Mouse (Mus musculus): Measurements from ENCODE around the gene Slc22a13. TPM values are rescaled to one million over a fixed set of nuclear protein-coding genes. Genes with fewer than 3 reads are reported as not detected.
"Not testable (repeated sequence)": the region's sequence is repeated elsewhere in the genome, so short reads cannot be mapped to it uniquely, and the experiment has no call there.

Gene Slc22a13
- polyA plus RNA-seq, 1 experiment from 2014 or later, result not detected

DNA sequence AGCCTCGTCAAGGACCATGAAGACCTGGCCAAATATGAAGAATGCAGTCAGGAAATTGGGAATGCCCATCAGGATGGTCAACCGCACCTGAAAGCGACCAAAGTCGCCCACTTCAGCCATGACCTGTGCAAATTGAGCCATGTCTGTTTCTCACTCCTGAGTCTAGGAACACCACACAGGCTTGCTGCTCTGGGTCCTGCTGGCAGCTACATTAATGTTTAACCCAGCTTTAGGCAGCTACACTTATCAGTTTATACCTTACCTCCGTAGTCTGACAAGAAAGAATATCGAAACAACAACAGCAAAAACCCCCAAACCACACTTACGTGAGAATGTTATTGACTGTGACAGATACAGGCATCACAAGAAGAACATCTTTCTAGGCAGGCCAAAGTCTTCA lies 22.7 kb upstream of the Slc22a13 start:
- no peak for ATAC-seq
- H3K9me3 ChIP-seq (replicated peaks), result no peaks in the 10 kb centered on the region
- no peak overlapping the region for H3K9ac ChIP-seq
- H3K4me1 ChIP-seq, result no peaks in the 10 kb centered on the region
- no peaks in the 10 kb centered on the region for H3K27me3 ChIP-seq
- WGBS, result 96% methylated on average over 7 of the region's 7 CpGs
- H3K36me3 ChIP-seq (ENCODE audit: poor library complexity, severe bottlenecking), result peaks cover 4% of the 10 kb centered on the region; the same call in 1 of the 2 replicates
- no peak overlapping the region for H3K4me2 ChIP-seq
- H3K4me3 ChIP-seq, result no peak overlapping the region
- H3K27ac ChIP-seq, result no peak overlapping the region

DNA sequence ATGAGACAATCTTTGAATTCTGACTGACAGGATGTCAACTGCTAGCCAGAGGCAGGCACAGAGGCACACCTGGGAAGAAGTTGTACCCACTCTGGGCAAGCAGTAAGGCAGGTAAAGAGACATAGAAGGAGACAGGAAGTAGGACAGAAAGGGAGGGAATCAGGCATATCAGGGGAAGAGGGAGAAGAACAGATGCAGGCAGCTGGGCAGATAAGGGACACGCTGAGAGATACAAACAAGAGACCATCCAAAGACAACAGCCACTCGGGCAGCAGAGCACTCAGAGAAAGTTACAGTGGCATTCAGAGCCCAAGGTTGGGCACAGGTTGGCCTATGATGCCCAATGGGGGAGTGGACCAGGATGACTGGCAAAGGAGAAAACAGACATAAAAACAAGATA lies 21.9 kb upstream of the Slc22a13 start:
- no peak overlapping the region for H3K27ac ChIP-seq
- H3K4me1 ChIP-seq, result no peaks in the 10 kb centered on the region
- H3K27me3 ChIP-seq, result no peaks in the 10 kb centered on the region
- WGBS, result 96% methylated on average over 2 of the region's 2 CpGs
- peaks cover 5% of the 10 kb centered on the region; the same call in 1 of the 2 replicates for H3K36me3 ChIP-seq (ENCODE audit: poor library complexity, severe bottlenecking)
- no peak overlapping the region for H3K9ac ChIP-seq
- H3K4me2 ChIP-seq, result no peak overlapping the region
- ATAC-seq, result no peak
- no peaks in the 10 kb centered on the region for H3K9me3 ChIP-seq (replicated peaks)
- no peak overlapping the region for H3K4me3 ChIP-seq

DNA sequence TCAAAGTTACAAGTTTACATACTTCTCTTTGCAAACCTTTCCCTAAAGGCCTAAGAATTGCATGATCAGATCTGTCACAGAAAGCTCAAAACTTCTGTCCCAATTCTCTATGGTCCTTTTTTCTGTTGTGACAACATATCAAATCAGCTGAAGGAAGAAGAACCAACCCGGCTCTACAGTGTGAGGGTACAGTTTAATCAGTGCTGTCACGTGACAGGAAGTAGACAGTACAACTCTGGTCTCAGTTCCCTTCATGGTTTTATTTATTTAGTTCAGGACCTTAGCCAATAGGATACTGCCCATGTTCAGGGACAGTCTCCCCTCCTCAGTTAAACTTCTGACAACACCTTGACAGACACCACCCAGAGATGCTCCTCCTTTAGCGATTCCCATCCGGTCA lies 11.4 kb upstream of the Slc22a13 start:
- Histone ChIP-seq H3K9ac (no peak overlapping the region), H3K4me3 (no peak overlapping the region), H3K27me3 (no peaks in the 10 kb centered on the region), H3K9me3 (replicated peaks) (no peaks in the 10 kb centered on the region), H3K4me1 (no peaks in the 10 kb centered on the region), H3K27ac (no peak overlapping the region), H3K36me3 (ENCODE audit: poor library complexity, severe bottlenecking) (peaks cover 25% of the 10 kb centered on the region), H3K4me2 (no peak overlapping the region)
- no peak for ATAC-seq
- 92% methylated on average over 4 of the region's 4 CpGs for WGBS

DNA sequence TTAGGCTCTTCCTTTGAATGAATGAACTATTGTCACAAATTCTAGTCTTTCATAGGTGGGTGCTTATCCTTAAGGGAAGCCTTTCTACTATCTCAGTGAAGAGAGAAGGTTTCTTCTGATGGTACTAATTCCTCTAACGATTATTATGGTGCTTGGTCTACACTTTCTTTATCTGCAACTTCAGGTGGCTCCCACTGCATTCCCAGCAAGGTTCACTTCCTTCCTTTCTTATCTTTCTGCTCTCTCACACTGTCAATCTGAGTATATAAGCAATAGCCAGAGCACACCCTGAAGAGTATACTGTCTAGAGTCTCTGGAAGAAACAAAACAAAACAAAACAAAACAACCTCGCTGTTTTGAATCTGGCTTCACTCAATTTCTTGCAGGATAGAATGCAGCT lies 10.8 kb upstream of the Slc22a13 start:
- H3K27ac ChIP-seq, result no peak overlapping the region
- no peaks in the 10 kb centered on the region for H3K4me1 ChIP-seq
- ATAC-seq, result no peak
- WGBS, result 89% methylated on average over 2 of the region's 2 CpGs
- no peak overlapping the region for H3K4me2 ChIP-seq
- no peaks in the 10 kb centered on the region for H3K9me3 ChIP-seq (replicated peaks)
- peaks cover 21% of the 10 kb centered on the region for H3K36me3 ChIP-seq (ENCODE audit: poor library complexity, severe bottlenecking)
- no peak overlapping the region for H3K4me3 ChIP-seq
- no peaks in the 10 kb centered on the region for H3K27me3 ChIP-seq
- no peak overlapping the region for H3K9ac ChIP-seq

DNA sequence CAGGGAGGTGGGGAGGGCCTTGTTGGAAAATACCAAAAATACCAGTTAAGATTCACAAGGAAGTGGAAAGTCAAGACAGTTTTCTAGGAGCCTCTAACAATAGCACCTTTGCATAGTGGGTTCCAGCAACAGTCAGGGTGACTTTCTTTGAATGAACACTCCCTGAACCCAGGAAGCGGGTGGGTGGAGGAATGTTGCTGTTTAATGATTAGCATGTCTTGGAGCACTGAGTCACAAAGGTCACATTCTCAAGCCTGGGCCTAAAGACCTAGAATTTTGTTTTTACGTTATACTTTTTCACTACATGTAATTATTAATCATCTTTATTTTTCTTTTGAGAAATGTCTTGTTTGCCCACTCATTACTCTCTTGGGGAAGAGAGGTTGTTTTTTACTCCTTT lies 6.4 kb upstream of the Slc22a13 start:
- not testable (repeated sequence) for ATAC-seq; H3K9me3 ChIP-seq (replicated peaks); H3K36me3 ChIP-seq (ENCODE audit: poor library complexity, severe bottlenecking)

DNA sequence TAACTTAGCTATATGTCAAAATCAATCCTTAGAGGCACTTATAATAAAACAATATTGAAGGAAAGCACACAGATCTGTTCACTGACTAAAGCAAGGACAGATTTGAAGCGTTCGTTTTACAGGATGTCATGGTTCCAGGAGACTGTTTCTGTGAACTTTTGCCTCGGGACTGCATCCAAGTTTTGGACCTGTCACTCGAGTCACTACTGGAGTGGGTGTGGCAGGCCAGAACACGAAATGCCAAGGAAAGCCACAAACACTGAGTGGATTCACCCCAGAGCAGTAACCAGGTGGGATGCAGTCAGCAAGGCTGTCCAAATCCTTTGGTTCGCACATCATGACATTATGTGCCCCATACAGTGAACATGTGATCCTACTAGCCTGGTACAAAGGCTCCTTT lies 5.7 kb upstream of the Slc22a13 start:
- no peak overlapping the region for H3K4me2 ChIP-seq
- no peak overlapping the region for H3K9ac ChIP-seq
- no peaks in the 10 kb centered on the region for H3K27me3 ChIP-seq
- H3K36me3 ChIP-seq (ENCODE audit: poor library complexity, severe bottlenecking), result peaks cover 8% of the 10 kb centered on the region; the same call in 1 of the 2 replicates
- H3K4me3 ChIP-seq, result no peak overlapping the region
- no peak for ATAC-seq
- no peak overlapping the region for H3K27ac ChIP-seq
- 93% methylated on average over 6 of the region's 6 CpGs for WGBS
- no peaks in the 10 kb centered on the region for H3K4me1 ChIP-seq
- H3K9me3 ChIP-seq (replicated peaks), result no peaks in the 10 kb centered on the region

More for the DNA sequence above, 6.4 kb upstream of the Slc22a13 start:
- H3K4me2 ChIP-seq, H3K27ac ChIP-seq, H3K27me3 ChIP-seq, H3K4me1 ChIP-seq, H3K4me3 ChIP-seq, H3K9ac ChIP-seq: not testable (repeated sequence)
- 95% methylated on average over 2 of the region's 2 CpGs for WGBS

DNA sequence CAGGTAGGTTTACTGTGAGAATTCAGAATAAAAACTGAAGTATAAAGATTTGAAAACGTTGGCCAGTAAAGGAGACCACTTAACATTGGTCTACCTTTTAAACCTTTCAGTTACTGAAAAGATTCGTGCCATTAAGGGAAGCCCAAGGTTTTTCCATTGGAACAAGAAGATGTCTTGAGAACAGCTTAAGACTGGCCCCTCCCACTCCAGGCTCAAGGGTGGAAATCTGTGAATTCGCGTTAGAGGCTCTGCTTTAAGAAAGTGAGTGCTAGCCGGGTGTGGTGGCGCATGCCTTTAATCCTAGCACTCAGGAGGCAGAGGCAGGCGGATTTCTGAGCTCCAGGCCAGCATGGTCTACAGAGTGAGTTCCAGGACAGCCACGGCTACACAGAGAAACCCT lies 4.1 kb upstream of the Slc22a13 start:
- 82% methylated on average over 8 of the region's 8 CpGs for WGBS
- H3K4me3 ChIP-seq, result no peak overlapping the region
- no peaks in the 10 kb centered on the region for H3K4me1 ChIP-seq
- no peak overlapping the region for H3K4me2 ChIP-seq
- H3K27me3 ChIP-seq, result no peaks in the 10 kb centered on the region
- H3K9ac ChIP-seq, result no peak overlapping the region
- 0 out of 2 replicates have a peak, but pooled peaks cover 8% of the 10 kb centered on the region for H3K36me3 ChIP-seq (ENCODE audit: poor library complexity, severe bottlenecking)
- H3K27ac ChIP-seq, result no peak overlapping the region
- ATAC-seq, result no peak
- H3K9me3 ChIP-seq (replicated peaks), result no peaks in the 10 kb centered on the region

DNA sequence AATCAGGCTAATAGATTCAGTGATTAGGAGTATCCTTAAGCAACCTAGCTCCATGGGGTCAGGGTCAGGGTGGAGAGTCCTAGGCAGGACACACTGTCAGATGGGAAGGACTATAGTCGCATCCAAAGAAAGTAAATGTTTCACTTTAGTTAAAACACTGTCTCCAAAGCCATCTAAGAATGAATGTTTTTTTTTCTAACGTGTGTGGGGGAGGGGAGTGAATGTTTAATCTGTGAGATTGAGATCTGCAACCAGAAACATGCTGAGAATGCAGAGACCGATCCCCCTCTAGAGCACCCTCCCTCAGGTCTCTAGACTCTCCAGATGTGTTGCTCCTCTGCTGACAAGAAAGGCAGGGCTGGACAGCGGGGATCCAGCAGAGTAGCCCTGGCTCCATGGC lies 1.8 kb downstream of the Slc22a13 start:
- no peaks in the 10 kb centered on the region for H3K4me1 ChIP-seq
- H3K36me3 ChIP-seq (ENCODE audit: poor library complexity, severe bottlenecking), result no peaks in the 10 kb centered on the region
- no peak overlapping the region for H3K4me2 ChIP-seq
- WGBS, result 81% methylated on average over 4 of the region's 4 CpGs
- H3K4me3 ChIP-seq, result no peak overlapping the region
- no peak overlapping the region for H3K9ac ChIP-seq
- ATAC-seq, result no peak
- no peaks in the 10 kb centered on the region for H3K27me3 ChIP-seq
- H3K27ac ChIP-seq, result no peak overlapping the region
- peaks cover 10% of the 10 kb centered on the region; the same call in 1 of the 2 replicates for H3K9me3 ChIP-seq (replicated peaks)

DNA sequence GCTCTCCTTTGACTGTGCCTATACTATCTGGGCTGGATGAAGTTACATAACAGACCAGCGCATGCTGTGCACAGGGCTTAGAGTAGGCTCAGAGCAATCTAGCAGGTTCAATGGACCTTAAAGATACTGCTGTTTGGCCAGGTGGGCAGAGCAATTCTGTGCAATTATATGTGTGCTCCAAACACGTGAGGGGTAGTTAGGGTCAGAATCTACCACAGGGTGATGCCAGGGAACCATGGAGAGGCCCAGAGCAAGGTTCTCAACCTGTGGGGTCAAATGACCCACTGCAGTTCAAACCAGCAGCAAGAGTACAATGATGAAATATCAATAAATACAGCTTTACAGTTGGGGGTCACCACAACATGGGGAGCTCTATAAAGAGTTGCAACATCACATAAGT lies 2.2 kb downstream of the Slc22a13 start:
- WGBS, result 79% methylated on average over 2 of the region's 2 CpGs
- Histone ChIP-seq H3K36me3 (ENCODE audit: poor library complexity, severe bottlenecking) (no peaks in the 10 kb centered on the region), H3K27ac (no peak overlapping the region), H3K4me3 (no peak overlapping the region), H3K9me3 (replicated peaks) (peaks cover 10% of the 10 kb centered on the region; the same call in 1 of the 2 replicates), H3K4me2 (no peak overlapping the region), H3K9ac (no peak overlapping the region), H3K27me3 (no peaks in the 10 kb centered on the region), H3K4me1 (no peaks in the 10 kb centered on the region)
- no peak for ATAC-seq

DNA sequence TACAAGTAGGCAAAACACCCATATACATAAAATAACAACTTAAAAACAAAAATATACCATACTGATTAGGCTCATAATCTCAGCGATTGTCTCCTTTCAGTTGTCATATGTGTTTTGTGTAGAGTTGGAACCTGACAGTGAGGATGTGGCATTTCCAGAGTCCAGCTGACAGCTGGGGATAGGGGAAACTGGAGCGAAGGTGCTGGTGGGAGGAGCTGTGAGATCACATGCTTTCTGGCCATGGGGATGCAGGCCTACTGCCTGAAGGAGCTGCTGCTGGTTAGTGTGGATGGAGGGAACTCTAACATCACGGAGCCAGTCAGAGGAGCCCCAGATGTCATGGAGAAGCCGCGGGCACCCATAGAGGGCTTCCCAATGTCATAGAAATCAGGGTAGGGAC lies 3.1 kb downstream of the Slc22a13 start:
- ATAC-seq, result no peak
- no peak overlapping the region for H3K4me3 ChIP-seq
- H3K4me2 ChIP-seq, result no peak overlapping the region
- no peak overlapping the region for H3K27ac ChIP-seq
- no peak overlapping the region for H3K9ac ChIP-seq
- no peaks in the 10 kb centered on the region for H3K27me3 ChIP-seq
- 88% methylated on average over 5 of the region's 5 CpGs for WGBS
- H3K36me3 ChIP-seq (ENCODE audit: poor library complexity, severe bottlenecking), result no peaks in the 10 kb centered on the region
- peaks cover 10% of the 10 kb centered on the region; the same call in 1 of the 2 replicates for H3K9me3 ChIP-seq (replicated peaks)
- H3K4me1 ChIP-seq, result no peaks in the 10 kb centered on the region

DNA sequence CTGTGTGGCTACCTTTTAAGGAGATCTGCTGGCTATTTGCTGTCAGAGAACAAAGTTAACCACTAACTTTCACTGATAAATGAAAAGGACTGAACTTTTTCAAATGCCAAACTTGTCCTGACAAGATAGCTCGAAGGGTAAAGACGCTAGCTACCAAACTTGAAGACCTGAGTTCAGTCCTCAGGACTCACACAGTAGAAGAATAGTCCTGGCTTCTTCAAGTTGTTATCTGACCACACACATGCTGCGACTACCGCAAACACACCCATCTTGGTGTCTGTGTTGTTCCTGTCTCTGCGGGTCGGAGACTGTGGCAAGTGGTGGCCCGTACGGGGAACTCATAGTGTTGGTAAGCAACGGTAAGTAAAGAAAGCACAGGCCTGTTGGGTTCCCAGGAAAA lies 5.3 kb downstream of the Slc22a13 start:
- Histone ChIP-seq H3K27ac (no peak overlapping the region), H3K9me3 (replicated peaks) (peaks cover 10% of the 10 kb centered on the region; the same call in 1 of the 2 replicates), H3K4me3 (no peak overlapping the region), H3K36me3 (ENCODE audit: poor library complexity, severe bottlenecking) (no peaks in the 10 kb centered on the region), H3K9ac (no peak overlapping the region), H3K27me3 (no peaks in the 10 kb centered on the region), H3K4me2 (no peak overlapping the region), H3K4me1 (no peaks in the 10 kb centered on the region)
- WGBS, result 96% methylated on average over 9 of the region's 9 CpGs
- no peak for ATAC-seq

DNA sequence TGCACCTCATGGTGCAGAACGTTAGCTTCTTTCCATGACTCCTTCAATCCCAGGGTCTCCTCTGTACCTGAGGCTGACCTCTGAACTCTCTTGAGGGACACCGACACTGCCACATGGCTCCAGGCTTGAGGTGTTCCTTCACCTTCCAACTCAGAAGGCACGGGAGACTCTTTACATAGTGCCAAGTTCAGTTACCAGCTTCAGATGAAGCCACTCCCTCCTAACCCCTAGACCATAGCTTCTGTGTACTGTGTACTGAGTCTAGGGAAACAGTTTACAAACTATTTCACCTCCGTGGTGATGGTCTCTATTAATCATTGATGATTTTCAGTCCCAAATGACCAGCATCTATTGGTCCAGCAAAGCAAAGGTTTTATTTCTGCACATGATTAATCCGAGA lies 7.2 kb downstream of the Slc22a13 start:
- Histone ChIP-seq H3K4me2 (no peak overlapping the region), H3K9me3 (replicated peaks) (peaks cover 10% of the 10 kb centered on the region; the same call in 1 of the 2 replicates), H3K9ac (no peak overlapping the region), H3K27ac (no peak overlapping the region), H3K36me3 (ENCODE audit: poor library complexity, severe bottlenecking) (no peaks in the 10 kb centered on the region), H3K27me3 (no peaks in the 10 kb centered on the region), H3K4me1 (no peaks in the 10 kb centered on the region), H3K4me3 (no peak overlapping the region)
- 88% methylated on average over 5 of the region's 5 CpGs for WGBS
- no peak for ATAC-seq

DNA sequence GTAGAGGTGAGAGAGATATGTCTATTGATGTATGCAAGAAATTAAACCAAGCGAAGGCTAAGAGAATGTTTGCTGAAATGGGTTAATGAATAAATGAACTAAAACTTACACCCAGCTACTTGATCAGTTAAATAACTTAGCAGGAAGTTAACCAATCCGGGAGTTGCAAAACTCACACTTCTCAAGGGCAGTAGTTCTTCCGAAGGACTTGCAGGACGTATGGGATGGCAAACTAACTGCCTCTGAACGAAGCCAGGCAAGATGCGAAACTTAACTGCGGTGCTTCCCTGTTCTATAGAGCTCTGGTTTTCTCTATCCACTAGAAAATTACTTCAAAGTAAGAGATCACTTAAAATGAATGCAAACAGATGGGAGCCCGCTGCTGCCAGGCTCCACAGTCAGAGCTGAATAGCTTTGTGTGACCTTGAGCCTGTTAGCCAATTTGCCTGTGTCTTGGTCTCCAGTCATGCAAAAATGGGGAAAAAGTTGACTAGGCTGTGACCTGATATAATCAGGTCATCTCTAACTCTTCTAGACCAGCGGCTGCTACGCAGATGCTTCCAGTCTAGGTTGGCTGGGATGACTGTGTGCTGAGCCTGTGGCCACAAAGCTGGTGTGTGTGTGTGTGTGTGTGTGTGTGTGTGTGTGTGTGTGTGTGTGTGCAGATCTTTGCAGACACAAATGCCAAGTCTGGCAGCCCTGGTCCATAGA lies 9.6 kb downstream of the Slc22a13 start:
- WGBS, result 81% methylated on average over 10 of the region's 10 CpGs
- Histone ChIP-seq H3K4me1 (no peaks in the 10 kb centered on the region), H3K36me3 (ENCODE audit: poor library complexity, severe bottlenecking) (no peaks in the 10 kb centered on the region), H3K9me3 (replicated peaks) (peaks cover 6% of the 10 kb centered on the region; the same call in 1 of the 2 replicates), H3K27ac (no peak overlapping the region), H3K9ac (no peak overlapping the region), H3K4me2 (no peak overlapping the region), H3K27me3 (no peaks in the 10 kb centered on the region), H3K4me3 (no peak overlapping the region)
- ATAC-seq, result no peak

All from forebrain, embryonic 13.5 days (tissue).